ENCODE assay signal across 25 mouse cellular contexts in genomic region chr10:123201981-123202758, GRCm38 (mm10). TPM values are rescaled to one million over a fixed set of nuclear protein-coding genes. Genes with fewer than 3 reads are reported as not detected.
DNase-seq lines count a peak whose midpoint lies in the region; ATAC-seq and TF ChIP-seq lines count a peak whose summit lies in the region.
"Had no signal": no experiment of that assay in that cellular context is flagged by ENCODE, and none has a peak within 500 bp of the region (broad histone marks: within the 10 kb centered on the region; RNA-seq: fewer than 3 reads in every experiment).

No protein-coding gene starts in this region.

- peak overlapping the region; percentile 19; the same call in 1 of the 2 replicates for H3K4me2 ChIP-seq in kidney, postnatal 0 days (ENCODE audit: low read length)
- H3K4me2 ChIP-seq in neural tube, embryonic 15.5 days = no peak overlapping the region
- H3K4me2 ChIP-seq: embryonic facial prominence, embryonic 15.5 days; heart, embryonic 12.5 days; kidney, embryonic 15.5 days; midbrain, embryonic 13.5 days; neural tube, embryonic 12.5 days had no signal

- no peaks in the 10 kb centered on the region for H3K4me1 ChIP-seq in kidney, postnatal 0 days (replicated peaks; ENCODE audit: insufficient read depth, low read length)
- peaks cover 15 to 16% of the 10 kb centered on the region in 2 experiments for H3K4me1 ChIP-seq in MEL (ENCODE audit: control insufficient read depth in 1 of 2, insufficient read depth in 2 of 2, low read length in 2 of 2)
- no peaks in the 10 kb centered on the region; the same call in 1 of the 2 replicates for H3K4me1 ChIP-seq in neural tube, embryonic 15.5 days
- H3K4me1 ChIP-seq: embryonic facial prominence, embryonic 15.5 days; heart, embryonic 12.5 days; hindbrain, embryonic 10.5 days; neural tube, embryonic 12.5 days had no signal

- H3K27me3 ChIP-seq in kidney, postnatal 0 days (ENCODE audit: insufficient read depth, low read length) = no peaks in the 10 kb centered on the region
- H3K27me3 ChIP-seq in MEL (ENCODE audit: control insufficient read depth in 1 of 2, insufficient read depth in 2 of 2, low read length in 2 of 2) = no peaks in the 10 kb centered on the region
- no peaks in the 10 kb centered on the region for H3K27me3 ChIP-seq in neural tube, embryonic 15.5 days (replicated peaks)
- H3K27me3 ChIP-seq: embryonic facial prominence, embryonic 15.5 days; heart, embryonic 12.5 days; kidney, embryonic 15.5 days; midbrain, embryonic 13.5 days; neural tube, embryonic 12.5 days had no signal

- TF ChIP-seq EP300 in MEL (IDR thresholded peaks at IDR 0.05; ENCODE audit: low read depth in 1 of 2, low read length in 2 of 2) = peak; percentile 75 to 80

- peak; percentile 21 for DNase-seq in kidney, postnatal 0 days (ENCODE audit: low spot score)
- DNase-seq in kidney, adult 18-20 months = no peak
- DNase-seq in MEL (ENCODE audit: low read depth, low spot score) (peak; percentile 87), MEL-GATA-1-ER (ENCODE audit: extremely low read depth, low read depth) (peak; percentile 65)
- no peak for DNase-seq in left cerebral cortex, postnatal 25 days (ENCODE audit: low spot score in 2 of 2)
- DNase-seq in layer of hippocampus, postnatal 14 days (ENCODE audit: low spot score in 2 of 2) = no peak
- DNase-seq: adrenal gland, postnatal 10 days; cerebellum, adult 9-10 months; gastrocnemius, postnatal 25 days; liver; thymus, postnatal 14 days had no signal

- TF ChIP-seq CTCF in kidney, postnatal 0 days (IDR thresholded peaks at IDR 0.05; ENCODE audit: low read depth) = no peak
- no peak for TF ChIP-seq CTCF in MEL (IDR thresholded peaks at IDR 0.05 in 2 of 3, conservative IDR thresholded peaks at IDR 0.05 in 1 of 3; ENCODE audit: control insufficient read depth in 1 of 3, insufficient read depth in 1 of 3, low read depth in 2 of 3, low read length in 3 of 3, poor library complexity in 1 of 3, severe bottlenecking in 1 of 3)

- WGBS in kidney, postnatal 0 days = 61% methylated on average over 23 of the region's 23 CpGs
- 90% methylated on average over 23 of the region's 23 CpGs for WGBS in neural tube, embryonic 15.5 days

- ATAC-seq in kidney, postnatal 0 days (replicated peaks; ENCODE audit: low FRiP score, low read depth) = no peak
- peak; percentile 26 for ATAC-seq in erythroid progenitor cell, adult 5-6 weeks (replicated peaks; ENCODE audit: low FRiP score, poor library complexity, severe bottlenecking)
- no peak for ATAC-seq in neural tube, embryonic 15.5 days (ENCODE audit: low FRiP score)
- ATAC-seq: forebrain, embryonic 16.5 days; hindbrain, embryonic 16.5 days; intestine, postnatal 0 days; lung, postnatal 0 days; midbrain, embryonic 13.5 days had no signal

- no peak for TF ChIP-seq POLR2A in MEL (IDR thresholded peaks at IDR 0.05; ENCODE audit: control insufficient read depth in 1 of 2, insufficient read depth in 1 of 2, low read depth in 1 of 2, low read length in 2 of 2, poor library complexity in 1 of 2)

- H3K79me2 ChIP-seq in MEL (ENCODE audit: control insufficient read depth, insufficient read depth, low read length, poor library complexity) = peaks cover under 1% of the 10 kb centered on the region; the same call in 1 of the 2 replicates

- H3K9me3 ChIP-seq in kidney, postnatal 0 days (replicated peaks; ENCODE audit: low read length) = no peaks in the 10 kb centered on the region
- no peaks in the 10 kb centered on the region for H3K9me3 ChIP-seq in MEL (replicated peaks; ENCODE audit: insufficient read depth, low read length)
- H3K9me3 ChIP-seq in neural tube, embryonic 15.5 days (replicated peaks) = no peaks in the 10 kb centered on the region
- H3K9me3 ChIP-seq: embryonic facial prominence, embryonic 15.5 days; forebrain, embryonic 10.5 days; heart, embryonic 12.5 days; hindbrain, embryonic 10.5 days; kidney, embryonic 15.5 days; limb, embryonic 10.5 days; midbrain, embryonic 13.5 days; neural tube, embryonic 12.5 days had no signal

- intact Hi-C loops in left cerebral cortex, postnatal 25 days (cut with DNase I) = no loop called here

- no peaks in the 10 kb centered on the region for H3K36me3 ChIP-seq in kidney, postnatal 0 days (ENCODE audit: insufficient read depth, low read length)
- H3K36me3 ChIP-seq in MEL (ENCODE audit: control insufficient read depth in 1 of 2, insufficient read depth in 2 of 2, low read length in 2 of 2) = peaks cover 0 to 23% of the 10 kb centered on the region in 2 experiments; a peak in 2 of 4 replicates
- no peaks in the 10 kb centered on the region for H3K36me3 ChIP-seq in neural tube, embryonic 15.5 days
- H3K36me3 ChIP-seq: embryonic facial prominence, embryonic 15.5 days; forebrain, embryonic 10.5 days; heart, embryonic 12.5 days; hindbrain, embryonic 10.5 days; kidney, embryonic 15.5 days; limb, embryonic 10.5 days; midbrain, embryonic 13.5 days; neural tube, embryonic 12.5 days had no signal

- no peak overlapping the region for H3K27ac ChIP-seq in kidney, postnatal 0 days
- peak overlapping the region; percentile 59 for H3K27ac ChIP-seq in MEL (ENCODE audit: control insufficient read depth, low read depth, low read length)
- H3K27ac ChIP-seq in neural tube, embryonic 15.5 days (replicated peaks) = no peak overlapping the region
- H3K27ac ChIP-seq: embryonic facial prominence, embryonic 15.5 days; forebrain, embryonic 10.5 days; hindbrain, embryonic 10.5 days; kidney, embryonic 15.5 days; limb, embryonic 10.5 days; midbrain, embryonic 13.5 days; neural tube, embryonic 12.5 days had no signal

- H3K9ac ChIP-seq in kidney, postnatal 0 days (ENCODE audit: low read depth, low read length) = no peak overlapping the region
- peak overlapping the region; percentile 42 for H3K9ac ChIP-seq in MEL (ENCODE audit: control insufficient read depth, low read depth, low read length, poor library complexity, severe bottlenecking)
- H3K9ac ChIP-seq in neural tube, embryonic 15.5 days (replicated peaks) = no peak overlapping the region
- H3K9ac ChIP-seq: embryonic facial prominence, embryonic 15.5 days; heart, embryonic 12.5 days; kidney, embryonic 15.5 days; midbrain, embryonic 13.5 days; neural tube, embryonic 12.5 days had no signal

- no peak for TF ChIP-seq RAD21 in MEL (IDR thresholded peaks at IDR 0.05; ENCODE audit: low read depth, low read length)

- no peak overlapping the region for H3K4me3 ChIP-seq in kidney, postnatal 0 days (replicated peaks; ENCODE audit: low read depth, low read length)
- H3K4me3 ChIP-seq in MEL (ENCODE audit: control insufficient read depth in 1 of 2, insufficient read depth in 1 of 2, low read depth in 2 of 2, low read length in 2 of 2) = peak overlapping the region; percentile 40 to 49; a peak in 3 of 4 replicates
- H3K4me3 ChIP-seq in neural tube, embryonic 15.5 days (replicated peaks) = no peak overlapping the region
- H3K4me3 ChIP-seq: embryonic facial prominence, embryonic 15.5 days; forebrain, embryonic 10.5 days; heart, embryonic 12.5 days; hindbrain, embryonic 10.5 days; kidney, embryonic 15.5 days; limb, embryonic 10.5 days; midbrain, embryonic 13.5 days; neural tube, embryonic 12.5 days had no signal

TF ChIP-seq in MEL, 35 proteins besides CTCF, POLR2A, EP300 and RAD21 (continues in another document):
- TF ChIP-seq ETS1 (IDR thresholded peaks at IDR 0.05; ENCODE audit: low read depth, low read length) (peak; percentile 49; the same call in 1 of the 2 replicates), SMC3 (IDR thresholded peaks at IDR 0.05; ENCODE audit: low read depth, low read length) (no peak), MAX (IDR thresholded peaks at IDR 0.05; ENCODE audit: low read length) (peak; percentile 52; the same call in 1 of the 2 replicates), USF1 (IDR thresholded peaks at IDR 0.05; ENCODE audit: low read depth, low read length) (no peak), GATA1 (IDR thresholded peaks at IDR 0.05; ENCODE audit: low read depth, low read length) (peak; percentile 62), MAZ (IDR thresholded peaks at IDR 0.05; ENCODE audit: low read depth, low read length) (no peak), RCOR1 (IDR thresholded peaks at IDR 0.05; ENCODE audit: low read depth, low read length) (peak; percentile 37), USF2 (IDR thresholded peaks at IDR 0.05; ENCODE audit: borderline replicate concordance in 1 of 2, insufficient read depth in 1 of 2, low read depth in 1 of 2, low read length in 2 of 2) (no peak), NRF1 (IDR thresholded peaks at IDR 0.05; ENCODE audit: insufficient read depth, low read depth, low read length, poor library complexity, severe bottlenecking) (no peak), NELFE (IDR thresholded peaks at IDR 0.05; ENCODE audit: low read depth, low read length) (no peak), JUND (IDR thresholded peaks at IDR 0.05; ENCODE audit: low read depth, low read length) (no peak), BHLHE40 (IDR thresholded peaks at IDR 0.05; ENCODE audit: borderline replicate concordance, low read depth, low read length) (peak; percentile 18; the same call in 1 of the 2 replicates), HCFC1 (IDR thresholded peaks at IDR 0.05; ENCODE audit: low read depth, low read length) (no peak), MYB (IDR thresholded peaks at IDR 0.05; ENCODE audit: low read depth, low read length) (peak; percentile 53; the same call in 1 of the 2 replicates), TBP (IDR thresholded peaks at IDR 0.05; ENCODE audit: low read depth, low read length) (no peak), ZKSCAN1 (IDR thresholded peaks at IDR 0.05; ENCODE audit: low read depth, low read length) (no peak), GABPA (IDR thresholded peaks at IDR 0.05; ENCODE audit: low read depth, low read length) (no peak), KAT2A (conservative IDR thresholded peaks at IDR 0.05; ENCODE audit: low read depth, low read length) (0 out of 2 replicates have a peak, but pooled peaks have one; percentile 28), UBTF (IDR thresholded peaks at IDR 0.05; ENCODE audit: borderline replicate concordance, insufficient read depth, low read depth, low read length) (0 out of 2 replicates have a peak, but pooled peaks have one; percentile 21), SIN3A (IDR thresholded peaks at IDR 0.05; ENCODE audit: low read length) (peak; percentile 48; the same call in 1 of the 2 replicates), ZC3H11A (IDR thresholded peaks at IDR 0.05; ENCODE audit: low read depth, low read length) (no peak)

RNA-seq across cellular contexts. Expression of gene Usp15, which starts 5.4 kb away (rescaled TPM):
- 58.9 and 59.2 TPM in 2 replicates for polyA plus RNA-seq in kidney, postnatal 0 days (2015; fragmentation: Nextera tagmentation; extraction: Ambion mirVana)
- 98.2 and 118 TPM in 2 replicates for total RNA-seq in MEL (2012; rRNA removed)
- polyA plus RNA-seq in MEL (2012; ENCODE audit: insufficient read depth in 1 of 2, insufficient read length in 2 of 2, low read depth in 1 of 2, low replicate concordance in 2 of 2, missing spikeins in 1 of 2) = 100 to 1,000 TPM; 117 to 150 TPM
- total RNA-seq in erythroid progenitor cell, adult 5-6 weeks (2015; ENCODE audit: low replicate concordance) = 405 and 417 TPM in 2 replicates
- 704 and 813 TPM in 2 replicates for total RNA-seq in erythroid progenitor cell, adult 5-6 weeks (2017; ENCODE audit: low replicate concordance)
- total RNA-seq in left cerebral cortex, postnatal 25 days (2021) = 100 to 1,000 TPM; 107 to 108 TPM
- 10 to 100 TPM; 97.3 to 99.9 TPM for total RNA-seq in layer of hippocampus, postnatal 14 days (2021)
- polyA plus RNA-seq in neural tube, embryonic 15.5 days (2015; fragmentation: Nextera tagmentation; extraction: Ambion mirVana) = 68.7 and 71.2 TPM in 2 replicates

Comparison
In these comparisons a context has a peak if more than half of its experiments do, and no peak if none do; other contexts are left out.
1. DNase-seq: peak in kidney, postnatal 0 days (single experiment), MEL (single experiment) and MEL-GATA-1-ER (single experiment); none in kidney, adult 18-20 months (single experiment), left cerebral cortex, postnatal 25 days (0 of 2) and layer of hippocampus, postnatal 14 days (0 of 2).
2. H3K4me3 ChIP-seq: peak in MEL (2 of 2); none in kidney, postnatal 0 days (single experiment) and neural tube, embryonic 15.5 days (single experiment).